Mouse (Mus musculus): ENCODE measurements around the gene Wdr54.
A peak's percentile ranks its signal among the peaks of the same experiment; 100 is the strongest.

The Wdr54 gene

DNA sequence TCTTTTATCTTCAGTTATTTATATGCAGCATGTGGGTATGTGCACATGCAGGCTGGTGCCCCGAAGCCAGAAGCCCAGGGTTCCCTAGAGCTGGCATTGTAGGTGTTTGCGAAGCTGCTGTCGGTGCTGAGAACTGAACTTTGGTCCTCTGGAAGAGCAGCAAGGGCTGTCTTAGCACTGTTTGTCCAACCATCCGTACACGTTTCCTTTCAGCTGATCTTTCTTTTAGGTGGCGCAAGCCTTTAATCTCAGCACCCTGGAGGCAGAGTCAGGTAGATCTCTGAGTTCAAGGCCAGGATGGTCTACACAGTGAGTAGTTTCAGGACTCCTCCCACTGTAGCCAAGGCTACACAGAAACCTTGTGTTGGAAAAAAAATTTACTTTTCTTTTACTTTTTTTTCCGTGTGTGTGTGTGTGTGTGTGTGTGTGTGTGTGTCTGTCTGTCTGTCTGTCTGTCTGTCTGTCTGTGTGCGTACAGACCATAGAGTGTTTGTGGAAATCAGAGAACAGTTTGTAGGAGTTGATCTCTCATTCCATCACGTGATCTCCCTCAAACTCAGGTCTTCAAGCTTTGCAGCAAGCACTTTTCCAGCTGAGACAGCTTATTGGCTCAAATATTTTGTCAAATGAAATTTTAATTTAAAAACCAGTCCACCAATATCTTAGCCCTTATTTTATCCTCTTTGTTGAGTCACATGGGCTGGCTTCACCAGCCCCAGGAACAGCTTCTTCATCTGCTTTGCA lies 23.8 kb downstream of the Wdr54 start:
- DNase-seq (ENCODE audit: extremely low read depth, insufficient read length, low spot score) = no peak

GRCm38 (mm10) chr6:83131469-83132034 lies 24.6 kb downstream of the Wdr54 start:
- no peak for DNase-seq (ENCODE audit: extremely low read depth, insufficient read length, low spot score)

- no peak for DNase-seq (ENCODE audit: extremely low read depth, insufficient read length, low spot score)
Measured at GRCm38 (mm10) chr6:83127419-83127818, 28.8 kb downstream of the Wdr54 start.

DNA sequence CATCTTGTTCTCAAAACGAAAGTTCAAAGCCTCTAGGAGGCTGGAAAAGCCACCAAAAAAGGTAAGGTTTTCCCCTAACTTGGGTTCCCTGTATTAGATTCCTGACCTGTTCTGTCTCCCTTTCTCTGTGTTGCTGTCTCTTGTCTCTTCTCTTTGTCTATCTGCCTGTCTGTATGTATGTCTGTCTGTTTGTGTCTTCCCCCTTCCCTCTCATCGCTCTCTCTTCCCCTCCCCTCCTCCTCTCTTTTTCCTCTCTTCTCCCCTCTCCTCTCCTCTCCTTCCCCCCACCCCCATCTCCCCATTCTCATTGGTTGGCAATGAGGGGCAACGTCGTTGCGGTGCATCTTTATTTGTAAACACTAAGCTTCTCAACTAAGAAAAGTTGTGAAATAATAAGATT lies 30.9 kb downstream of the Wdr54 start, which contains the start of gene Ino80b:
Gene Ino80b (minus strand): TSS at position 101 of the 400 bp plus-strand sequence.
- DNase-seq (ENCODE audit: extremely low read depth, insufficient read length, low spot score) = no peak

- DNase-seq (ENCODE audit: extremely low read depth, insufficient read length, low spot score) = peak; percentile 86
Measured at GRCm38 (mm10) chr6:83124851-83125312, 31.3 kb downstream of the Wdr54 start.

- DNase-seq (ENCODE audit: extremely low read depth, insufficient read length, low spot score) = no peak
Measured at GRCm38 (mm10) chr6:83122961-83123360, 33.2 kb downstream of the Wdr54 start.

DNA sequence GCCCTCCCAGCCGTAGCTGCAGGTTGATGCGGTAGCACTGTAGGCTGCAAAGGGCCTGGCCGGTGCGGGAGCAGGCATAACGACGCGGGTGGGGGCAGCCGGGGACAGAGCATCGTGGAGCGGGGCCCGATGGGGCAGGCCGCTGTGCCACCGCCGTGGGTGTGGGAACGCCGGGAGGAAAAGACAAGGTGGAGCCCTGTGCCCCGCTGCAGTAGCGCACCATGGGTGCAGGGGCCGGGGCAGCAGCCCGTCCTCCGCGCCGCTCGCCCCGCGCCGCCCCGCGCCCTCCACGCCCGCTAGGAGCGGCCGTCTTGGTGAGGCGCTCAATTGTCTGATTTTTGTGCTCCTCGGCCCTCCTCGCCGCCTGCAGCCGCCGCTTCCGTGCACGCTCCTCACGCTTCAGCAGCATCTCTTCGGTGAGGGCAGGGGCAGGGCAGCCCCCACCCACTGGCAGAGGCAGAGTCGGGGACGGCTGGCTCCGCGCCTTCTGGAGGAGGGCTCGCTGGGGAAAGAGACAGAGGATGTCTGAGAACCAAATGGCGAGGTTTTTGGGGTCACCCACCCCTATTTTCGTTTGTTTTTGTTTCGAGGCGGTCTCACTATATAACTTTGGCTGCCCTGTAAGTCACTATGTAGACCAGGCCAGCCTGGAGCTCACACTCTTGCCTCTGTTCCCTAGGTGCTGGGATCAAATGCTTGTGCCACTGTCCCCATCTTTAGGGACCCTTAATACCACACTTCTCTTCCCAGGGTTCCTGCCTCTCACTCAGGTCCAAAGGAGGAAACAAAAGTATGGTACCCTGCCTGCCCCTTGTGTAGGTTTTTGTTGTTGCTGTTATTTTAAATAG lies 34.1 kb downstream of the Wdr54 start:
- DNase-seq (ENCODE audit: extremely low read depth, insufficient read length, low spot score) = no peak

DNA sequence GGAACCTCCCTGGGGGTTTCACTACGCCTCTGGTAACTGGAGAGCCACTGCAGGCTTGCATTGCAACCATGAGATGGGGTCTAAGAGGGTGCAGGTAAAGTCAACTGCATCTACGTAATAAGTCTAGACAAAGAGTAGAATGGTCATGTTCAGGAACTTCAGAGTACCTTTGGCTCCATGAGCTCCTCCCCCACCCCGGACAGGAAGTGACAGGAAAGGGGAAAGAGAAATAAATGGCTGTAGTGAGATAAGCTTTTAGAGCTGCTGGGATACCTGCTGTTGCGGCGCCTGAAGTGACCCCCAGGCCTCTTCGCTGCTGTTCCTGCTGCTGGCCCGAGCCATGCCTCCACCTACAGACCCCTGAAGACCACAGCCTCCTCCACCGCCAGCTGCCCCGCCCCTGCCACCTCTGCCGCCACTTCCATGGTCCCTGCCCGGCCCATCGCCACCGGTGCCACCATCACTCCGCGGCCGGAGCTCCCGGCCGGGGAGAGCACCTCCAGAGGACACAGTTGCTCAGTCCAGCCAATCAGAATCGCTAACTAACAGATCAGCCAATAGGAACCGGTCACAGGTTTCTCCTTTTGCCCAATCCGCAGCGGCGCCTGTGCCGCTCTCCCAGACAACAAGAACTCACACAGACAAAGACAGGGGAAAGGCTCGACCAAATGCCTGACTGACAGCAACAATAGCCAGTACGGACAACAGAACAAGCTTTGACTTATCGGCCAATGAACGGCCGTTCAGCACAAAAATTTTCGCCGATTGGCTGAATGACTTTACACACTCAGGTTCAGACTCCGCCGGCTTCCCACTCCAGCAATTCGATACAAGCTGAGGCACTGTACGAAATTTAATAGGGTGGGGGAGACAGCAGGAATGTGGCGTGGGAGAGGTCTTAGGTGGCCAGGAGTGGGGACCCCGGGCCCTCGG lies 35.0 kb downstream of the Wdr54 start, which contains the start of gene Wbp1:
Gene Wbp1 (minus strand): TSS at position 630 of the 933 bp plus-strand sequence.
- peak; percentile 92 for DNase-seq (ENCODE audit: extremely low read depth, insufficient read length, low spot score)

GRCm38 (mm10) chr6:83119734-83120051 lies 36.5 kb downstream of the Wdr54 start:
- DNase-seq (ENCODE audit: extremely low read depth, insufficient read length, low spot score) = no peak

DNA sequence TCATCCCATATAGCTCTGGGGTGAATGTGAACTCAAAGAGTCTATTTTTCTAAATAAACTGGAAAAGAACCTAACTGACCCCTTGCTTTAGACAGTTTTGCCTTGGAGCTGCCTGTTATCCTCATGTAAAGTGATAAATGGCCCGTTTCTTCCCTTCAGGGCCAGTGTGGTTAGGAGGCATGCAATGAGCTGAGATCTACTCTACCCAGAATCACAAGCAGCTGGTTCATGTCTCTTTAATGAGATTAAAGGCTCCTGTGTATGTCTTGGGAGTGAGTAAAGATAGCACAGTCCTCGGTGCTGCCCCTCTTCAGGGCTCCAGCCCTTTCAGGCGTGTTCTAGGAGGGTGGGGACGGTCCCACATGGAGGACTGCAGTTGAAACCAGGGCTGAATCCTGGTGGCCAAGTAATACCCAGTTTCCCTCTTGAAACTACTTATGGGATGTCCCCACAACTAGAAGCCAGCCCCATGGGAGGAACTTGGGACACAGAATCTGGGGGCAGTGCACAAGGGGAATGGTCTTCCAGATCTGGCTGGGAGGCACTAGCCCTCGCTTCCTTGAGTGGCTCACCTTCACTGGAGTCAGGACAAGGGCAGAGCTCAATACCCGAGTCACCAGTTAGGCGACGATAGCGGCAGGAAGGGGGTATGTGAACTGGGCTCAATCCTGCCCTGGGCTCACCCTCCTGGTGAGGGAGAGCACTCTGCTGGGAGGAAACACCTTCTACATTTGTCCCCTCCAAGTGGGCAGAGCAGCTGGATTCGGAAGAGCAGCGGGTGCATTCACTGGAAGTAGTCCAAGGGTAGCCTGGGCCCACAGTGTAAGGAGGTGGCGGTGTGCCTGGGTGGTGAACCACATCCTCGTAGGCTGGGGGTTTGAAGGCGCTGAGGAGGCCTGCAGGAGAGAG lies 37.1 kb downstream of the Wdr54 start:
- DNase-seq (ENCODE audit: extremely low read depth, insufficient read length, low spot score) = peak; percentile 49

DNA sequence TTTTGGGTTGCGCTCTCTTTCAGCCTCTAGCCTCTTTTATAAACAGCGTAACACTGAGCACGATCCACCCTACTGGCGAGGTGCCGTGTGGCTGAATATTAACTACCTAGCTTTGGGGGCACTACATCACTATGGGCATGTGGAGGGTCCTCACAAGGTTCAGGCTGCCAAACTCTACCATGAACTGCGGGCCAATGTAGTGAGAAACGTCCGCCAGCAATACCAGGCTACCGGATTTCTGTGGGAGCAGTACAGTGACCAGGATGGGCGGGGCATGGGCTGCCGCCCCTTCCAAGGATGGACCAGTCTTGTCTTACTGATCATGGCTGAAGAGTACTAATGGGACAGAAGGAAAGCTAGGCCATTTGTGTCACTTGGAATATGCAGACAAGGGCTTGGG lies 37.8 kb downstream of the Wdr54 start:
- no peak for DNase-seq (ENCODE audit: extremely low read depth, insufficient read length, low spot score)

DNA sequence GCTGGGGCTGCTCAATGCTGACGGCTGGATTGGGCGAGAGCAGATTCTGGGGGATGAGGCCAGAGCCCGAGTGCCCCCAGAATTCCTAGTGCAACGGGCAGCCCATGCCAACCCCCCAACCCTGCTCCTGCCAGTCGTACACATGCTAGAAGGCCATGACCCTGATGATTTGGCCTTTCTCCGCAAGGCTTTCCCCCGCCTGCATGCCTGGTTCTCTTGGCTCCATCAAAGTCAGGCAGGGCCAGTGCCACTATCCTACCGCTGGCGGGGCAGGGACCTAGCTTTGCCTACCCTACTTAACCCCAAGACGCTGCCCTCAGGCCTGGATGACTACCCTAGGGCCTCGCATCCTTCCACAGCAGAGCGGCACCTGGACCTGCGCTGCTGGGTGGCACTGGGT lies 38.6 kb downstream of the Wdr54 start:
- DNase-seq (ENCODE audit: extremely low read depth, insufficient read length, low spot score) = no peak

DNA sequence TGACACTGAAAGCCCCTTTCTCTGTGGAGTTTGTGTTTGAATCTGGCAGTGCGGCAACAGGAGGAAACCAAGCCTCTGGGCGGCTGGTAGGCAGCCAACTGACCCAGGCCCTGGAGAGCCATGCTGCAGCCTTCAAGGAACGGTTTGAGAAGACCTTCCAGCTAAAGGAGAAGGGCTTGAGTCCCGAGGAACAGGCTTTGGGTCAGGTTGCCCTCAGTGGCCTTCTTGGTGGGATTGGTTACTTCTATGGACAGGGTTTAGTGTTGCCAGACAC lies 39.1 kb downstream of the Wdr54 start:
- DNase-seq (ENCODE audit: extremely low read depth, insufficient read length, low spot score) = no peak

DNA sequence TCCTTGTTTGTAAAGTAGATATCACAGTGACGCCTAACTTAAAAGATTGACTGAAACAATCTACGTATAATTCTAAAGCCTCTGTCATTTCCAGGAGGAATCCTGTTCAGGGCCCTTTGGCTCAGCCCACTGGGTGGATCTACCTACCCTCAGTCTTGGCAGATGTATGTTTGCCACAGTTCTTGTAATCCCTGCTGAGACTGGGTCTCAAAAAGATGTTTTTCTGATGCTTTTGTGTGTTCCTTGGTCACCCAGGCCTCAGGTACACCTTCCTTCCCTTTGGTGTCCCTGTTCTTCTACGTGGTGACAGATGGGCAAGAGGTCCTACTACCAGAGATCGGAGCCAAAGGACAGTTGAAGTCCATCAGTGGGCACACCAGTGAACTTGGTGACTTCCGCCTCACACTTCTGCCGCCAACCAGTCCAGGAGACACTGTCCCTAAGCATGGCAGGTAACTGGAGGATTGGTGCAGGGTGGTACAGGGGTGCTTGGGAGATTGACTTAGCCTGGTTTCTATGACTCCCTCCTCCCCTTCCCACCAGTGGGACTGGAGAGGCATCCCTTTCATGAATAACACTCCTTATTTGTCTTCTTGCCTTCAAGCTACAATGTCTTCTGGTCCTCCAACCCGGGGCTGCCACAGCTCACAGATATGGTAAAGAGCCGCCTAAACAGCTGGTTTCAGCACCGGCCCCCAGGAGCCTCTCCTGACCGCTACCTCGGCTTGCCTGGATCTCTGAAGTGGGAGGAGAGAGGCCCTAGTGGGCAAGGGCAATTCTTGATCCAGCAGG lies 39.6 kb downstream of the Wdr54 start:
- DNase-seq (ENCODE audit: extremely low read depth, insufficient read length, low spot score) = no peak

GRCm38 (mm10) chr6:83115682-83116372 lies 40.4 kb downstream of the Wdr54 start:
- peak; percentile 65 for DNase-seq (ENCODE audit: extremely low read depth, insufficient read length, low spot score)

DNA sequence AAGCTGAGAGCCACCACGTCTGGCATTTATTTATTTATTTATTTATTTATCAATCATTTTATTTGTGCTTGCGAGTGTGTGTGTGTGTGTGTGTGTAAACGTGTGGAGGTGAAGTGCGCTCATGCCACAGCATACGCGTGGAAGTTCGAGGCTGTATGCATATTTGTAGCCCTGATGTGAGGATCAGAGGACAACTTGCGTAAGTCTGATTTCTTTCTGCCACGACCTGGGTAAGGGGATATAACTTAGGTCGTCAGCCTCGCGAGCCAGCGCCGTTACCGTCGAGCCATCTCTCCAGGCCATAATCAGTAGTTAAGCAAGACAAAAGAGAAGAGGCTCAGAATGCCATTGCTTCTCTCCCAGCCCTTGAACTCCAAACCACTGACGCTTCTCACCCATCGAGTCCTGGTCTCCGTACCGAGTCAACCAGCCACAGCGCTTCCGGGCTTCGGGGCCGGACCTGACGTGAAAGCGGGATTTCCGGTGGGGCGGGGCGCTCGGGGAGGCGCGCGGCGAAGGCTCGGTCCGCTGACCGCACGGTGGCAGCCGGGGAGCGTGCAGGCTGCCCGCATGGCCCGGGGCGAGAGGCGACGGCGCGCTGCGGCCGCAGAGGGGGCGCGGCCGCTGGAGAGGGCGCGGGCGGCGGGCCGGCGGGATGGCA lies 41.1 kb downstream of the Wdr54 start, which contains the start of gene Mogs:
Gene Mogs (plus strand): TSS at position 486 of the 661 bp plus-strand sequence.
- DNase-seq (ENCODE audit: extremely low read depth, insufficient read length, low spot score) = peak; percentile 88

- no peak for DNase-seq (ENCODE audit: extremely low read depth, insufficient read length, low spot score)
Measured at GRCm38 (mm10) chr6:83111510-83112136, 44.6 kb downstream of the Wdr54 start.

All from 3134 (cell line).